Mouse (Mus musculus) spleen, adult 18-20 months (tissue): ENCODE results near the gene Efhb.

ENCODE experiments used
- DNase-seq, 2 experiments: peaks; one replicate each; pipeline ENCODE4 v3.0.0; 2022; ENCODE audit warnings: mixed read lengths in 2 of 2

Efhb gene

DNA sequence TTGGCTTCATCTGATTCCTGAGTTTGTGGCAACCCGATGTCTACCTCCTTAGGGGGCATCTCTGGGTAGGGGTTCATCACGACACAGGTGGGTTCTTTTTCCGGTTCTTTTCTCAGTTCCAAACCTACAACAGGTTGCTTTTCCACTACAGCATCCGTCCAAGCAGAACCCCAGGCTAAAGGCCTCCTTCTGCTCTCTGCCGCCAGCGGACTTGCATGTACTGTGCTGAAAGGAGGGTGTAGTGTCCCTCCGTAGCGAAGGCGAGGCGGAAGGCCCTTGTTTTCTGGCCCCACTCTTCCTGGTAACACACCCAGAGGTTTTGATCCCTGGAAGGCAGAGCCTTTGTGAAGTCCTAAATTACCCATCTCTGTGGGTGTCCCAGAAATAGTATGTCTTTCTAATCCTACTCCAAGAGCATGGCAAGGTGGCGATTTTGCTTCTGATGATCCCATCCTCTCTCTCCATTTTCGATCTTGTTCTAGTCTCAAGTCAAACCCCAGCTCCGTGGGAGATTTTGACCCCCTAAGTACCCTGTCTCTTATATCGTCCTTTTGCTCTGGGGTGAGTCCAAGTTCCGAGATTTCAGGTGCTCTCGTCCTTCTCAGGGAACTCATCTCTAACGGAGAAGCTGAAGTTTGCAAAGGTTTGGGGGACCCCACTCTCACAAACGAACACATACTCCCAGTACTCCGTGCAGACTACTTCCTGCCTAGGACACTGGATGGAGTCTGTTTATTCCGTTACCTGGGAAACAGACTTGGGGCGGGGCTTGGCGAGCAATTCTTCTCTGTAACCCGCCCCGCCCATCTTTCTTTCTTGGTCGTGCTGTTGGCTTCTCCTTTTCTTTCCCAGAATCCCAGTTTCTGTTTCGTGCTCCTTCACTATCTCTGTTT, at the start of gene Efhb:
Gene Efhb, minus strand, starts transcription at position 719 of the 893 bp plus-strand sequence.
- DNase-seq, result peak; percentile 25 to 51

- DNase-seq, result no peak
Observed at GRCm38 (mm10) chr17:53512311-53512951, 49.3 kb upstream of the Efhb start.

DNA sequence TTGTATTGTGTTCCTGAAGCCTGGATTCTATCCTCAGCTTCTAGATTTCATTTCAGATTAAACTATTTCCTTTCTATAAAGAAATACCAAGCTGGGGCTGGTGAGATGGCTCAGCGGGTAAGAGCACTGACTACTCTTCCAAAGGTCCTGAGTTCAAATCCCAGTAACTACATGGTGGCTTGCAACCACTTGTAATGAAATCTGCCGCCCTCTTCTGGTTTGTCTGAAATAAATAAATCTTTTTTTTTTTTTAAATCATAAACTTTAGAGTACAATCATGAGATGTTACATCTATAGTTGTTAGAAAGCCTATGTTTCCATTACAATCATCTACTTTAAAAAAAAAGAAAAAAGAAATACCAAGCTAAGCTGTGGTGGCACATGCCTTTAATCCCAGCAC, 39.8 kb upstream of the Efhb start:
- DNase-seq, result no peak

GRCm38 (mm10) chr17:53489007-53489378, 25.9 kb upstream of the Efhb start:
- DNase-seq, result no peak

DNA sequence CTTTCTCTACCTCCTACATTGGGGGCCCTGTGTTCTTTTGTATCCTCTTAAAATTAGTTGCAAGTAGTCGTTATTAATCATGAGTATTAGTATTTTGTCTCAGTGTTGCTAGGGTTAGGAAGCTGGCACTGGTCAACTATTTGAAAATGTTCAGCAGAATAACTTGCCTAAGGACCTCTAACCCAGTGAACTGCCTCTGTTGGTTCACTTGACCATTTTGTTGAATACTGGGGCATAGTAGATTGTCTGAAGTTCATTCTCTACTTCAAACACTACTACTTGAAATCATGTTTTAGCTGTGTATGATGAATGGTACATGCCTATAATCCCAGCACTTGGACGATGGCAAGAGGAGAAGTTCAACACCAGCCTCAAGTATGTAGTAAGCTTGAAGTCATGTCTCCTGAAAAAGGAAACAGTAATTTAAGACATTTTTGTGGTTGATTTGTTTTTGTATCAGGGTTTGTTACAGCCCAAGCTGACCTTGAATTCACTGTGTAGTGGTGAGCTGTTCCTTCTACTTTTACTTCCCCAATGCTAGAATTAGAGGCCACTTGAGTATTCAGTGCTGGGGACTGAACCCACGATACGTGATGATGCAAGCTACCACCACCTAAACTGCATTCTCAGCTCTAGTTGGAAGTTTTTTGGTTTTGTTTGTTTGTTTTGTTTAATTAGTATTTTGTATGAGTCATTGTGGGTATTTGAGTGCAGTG, 25.3 kb upstream of the Efhb start:
- DNase-seq, result no peak

DNA sequence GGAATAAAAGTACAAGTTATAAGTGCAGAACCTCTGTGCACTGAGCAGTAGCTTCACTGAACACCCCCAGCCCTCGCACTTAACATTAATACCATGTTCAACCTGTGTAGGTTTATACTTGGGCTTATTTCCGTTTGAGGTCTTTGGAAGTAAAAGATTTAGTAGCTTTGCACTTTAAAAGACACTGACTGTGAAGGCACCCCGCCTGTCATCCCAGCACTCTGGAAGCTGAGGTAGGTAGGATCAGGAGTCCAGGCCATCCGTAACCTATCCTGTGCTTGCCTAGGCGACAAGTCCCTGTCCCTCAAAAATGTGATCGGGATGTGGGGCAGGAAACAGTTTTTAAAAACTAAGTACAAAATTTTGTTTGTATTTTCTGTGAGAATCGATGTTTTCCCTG, 17.3 kb upstream of the Efhb start:
- no peak for DNase-seq

DNA sequence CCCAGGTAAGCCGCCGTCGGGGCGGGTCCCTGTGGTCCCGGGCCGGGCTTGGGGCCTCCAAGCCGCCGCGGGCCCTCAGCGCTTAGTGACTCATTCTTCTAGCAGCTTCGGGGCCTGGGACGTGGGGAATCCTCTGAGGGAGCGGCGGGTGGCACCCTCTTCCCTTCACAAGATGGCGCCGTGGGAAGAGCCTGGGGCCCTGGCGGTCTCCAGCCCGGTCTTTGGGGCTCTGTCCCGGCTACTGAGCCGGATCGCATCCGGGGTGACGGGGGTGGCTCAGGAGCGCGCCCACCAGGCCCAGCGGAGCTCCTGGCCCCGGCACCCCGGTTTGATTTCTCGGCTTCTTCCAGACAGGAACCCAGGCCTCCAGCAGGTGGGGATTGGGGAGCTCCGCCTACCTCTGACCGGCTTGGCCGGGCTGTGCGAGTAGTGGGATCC, 16.5 kb upstream of the Efhb start:
- DNase-seq, result no peak

GRCm38 (mm10) chr17:53478858-53479603, 15.9 kb upstream of the Efhb start, which contains the start of gene Rab5a:
TSS of gene Rab5a (plus strand) at chr17:53479234.
- peak; percentile 98 to 99 for DNase-seq

- DNase-seq, result no peak
Observed at GRCm38 (mm10) chr17:53478066-53478857, 15.1 kb upstream of the Efhb start.

DNA sequence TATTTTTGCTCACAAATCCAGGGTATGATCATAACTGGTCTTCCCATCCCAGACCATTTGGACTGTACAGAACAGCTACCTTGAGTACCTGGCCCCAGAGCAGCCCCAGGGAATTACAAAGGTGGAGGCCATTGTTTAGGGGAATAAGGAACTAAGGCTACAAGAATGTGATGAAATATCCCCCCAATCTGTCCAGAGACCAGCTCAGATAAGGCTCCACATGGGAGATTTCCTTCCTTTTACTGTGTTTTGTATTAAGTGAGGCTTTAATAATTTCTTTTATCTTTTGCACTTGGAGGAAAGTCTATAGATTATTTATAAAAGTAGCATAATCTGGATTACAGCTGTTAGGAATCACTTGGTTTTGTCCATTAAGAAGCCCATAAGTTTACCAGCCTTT, 5.6 kb upstream of the Efhb start:
- DNase-seq, result no peak

DNA sequence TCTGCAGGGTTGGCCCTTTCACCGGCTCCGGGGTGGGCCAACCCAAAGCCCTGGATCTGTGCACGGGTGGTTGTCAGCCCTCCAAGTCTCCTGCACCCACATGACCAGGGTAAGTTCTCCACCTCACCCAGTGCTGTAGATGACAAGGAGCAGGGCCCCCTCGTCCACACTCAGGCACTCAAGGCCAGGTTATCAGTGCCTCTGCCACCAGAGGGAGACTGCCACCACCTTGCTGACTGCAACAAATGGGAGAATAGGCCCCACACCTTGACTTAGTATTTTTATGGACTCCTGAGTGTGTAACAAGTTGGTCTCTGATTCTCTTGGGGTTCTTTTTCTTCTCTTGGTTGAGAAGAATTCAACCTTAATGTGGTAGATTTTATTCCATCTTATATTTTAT, 2.4 kb upstream of the Efhb start:
- DNase-seq, result no peak

DNA sequence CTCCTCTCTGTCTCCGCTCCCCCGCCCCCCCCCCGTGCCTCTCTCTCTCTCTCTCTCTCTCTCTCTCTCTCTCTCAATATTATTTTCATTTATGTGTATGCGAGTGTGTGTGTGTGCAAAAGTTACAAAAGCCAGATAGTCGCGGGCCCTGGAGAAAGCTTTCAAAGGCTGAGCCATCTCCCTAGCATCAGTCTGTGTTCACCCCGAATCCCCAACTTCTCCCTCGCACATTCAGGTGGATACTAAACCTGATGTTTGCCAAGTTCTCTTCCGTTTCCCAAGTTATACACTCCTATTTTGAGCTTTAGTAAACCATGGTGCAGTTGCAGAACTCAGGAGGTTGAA, 347 bp upstream of the Efhb start:
- DNase-seq, result no peak

DNA sequence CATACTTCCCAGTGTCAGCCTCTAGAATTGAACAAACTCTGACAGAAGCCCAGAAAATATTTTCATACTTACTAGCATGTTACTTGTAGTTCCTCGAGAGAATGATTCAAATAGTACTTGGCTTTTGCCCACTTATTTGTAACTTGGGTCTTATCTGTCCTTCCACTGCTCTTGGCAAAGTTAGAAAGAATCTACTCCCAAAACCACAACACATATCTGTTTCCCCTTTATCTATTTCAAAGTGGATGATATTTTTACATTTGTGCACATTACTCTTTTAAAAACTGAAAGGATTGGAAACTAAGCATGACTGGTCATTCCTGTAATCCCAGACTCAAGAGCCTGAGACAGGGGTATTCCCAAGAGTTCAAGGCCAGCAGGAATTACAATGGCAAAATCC, 6.4 kb downstream of the Efhb start:
- DNase-seq, result no peak

DNA sequence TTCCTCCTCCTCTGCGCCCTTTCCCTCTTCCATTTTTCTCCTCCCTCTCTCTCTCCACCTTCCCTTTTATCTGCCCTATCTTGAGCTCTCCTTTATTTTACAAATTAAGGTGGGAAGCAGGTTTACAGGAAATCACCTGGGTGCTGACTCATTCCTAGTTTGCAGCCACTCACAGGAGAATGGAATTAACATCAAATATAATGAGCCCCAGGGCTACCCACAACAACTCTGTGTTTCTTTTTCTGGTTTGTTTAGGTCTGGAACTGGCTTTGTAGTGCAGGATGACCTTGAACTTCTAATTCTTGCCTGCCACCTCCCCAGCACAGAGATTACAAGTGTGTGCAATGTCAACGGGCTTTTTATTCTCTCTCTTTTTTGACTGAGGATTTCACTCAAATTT, 7.0 kb downstream of the Efhb start:
- no peak for DNase-seq

DNA sequence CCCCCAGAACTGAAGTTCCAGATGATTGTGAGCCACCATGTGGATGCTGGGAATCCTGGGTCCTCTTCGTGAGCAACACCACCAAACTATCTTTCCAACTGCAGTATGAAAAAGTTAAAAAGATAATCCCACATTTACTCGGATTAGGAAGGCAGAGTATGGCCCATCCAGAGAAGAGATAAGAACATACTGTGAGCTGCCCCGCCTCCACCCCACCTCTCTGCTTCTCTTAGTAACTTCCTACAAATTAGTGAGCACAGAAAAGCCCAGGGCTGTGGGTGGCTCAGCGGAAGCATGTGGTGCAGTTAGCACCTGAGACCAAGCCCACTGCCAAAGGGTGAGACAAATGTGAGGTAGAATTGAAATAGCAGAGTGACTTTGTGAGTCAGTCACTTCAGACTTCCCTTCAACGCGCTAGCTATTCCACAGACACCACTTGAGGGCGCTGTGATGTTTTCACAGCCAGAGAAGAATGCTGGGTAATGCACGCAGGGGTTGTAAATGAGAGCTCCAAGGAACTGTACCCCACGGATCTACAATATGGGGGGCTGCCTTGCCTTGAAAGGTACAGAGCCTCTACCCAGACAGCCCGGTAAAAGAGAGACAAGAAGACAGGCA, 60.3 kb downstream of the Efhb start:
- peak in 1 of 2 experiments; percentile 2 for DNase-seq

- no peak for DNase-seq
Observed at GRCm38 (mm10) chr17:53393201-53393600, 69.9 kb downstream of the Efhb start.

GRCm38 (mm10) chr17:53389507-53389906, 73.6 kb downstream of the Efhb start:
- DNase-seq, result peak in 1 of 2 experiments; percentile 4

DNA sequence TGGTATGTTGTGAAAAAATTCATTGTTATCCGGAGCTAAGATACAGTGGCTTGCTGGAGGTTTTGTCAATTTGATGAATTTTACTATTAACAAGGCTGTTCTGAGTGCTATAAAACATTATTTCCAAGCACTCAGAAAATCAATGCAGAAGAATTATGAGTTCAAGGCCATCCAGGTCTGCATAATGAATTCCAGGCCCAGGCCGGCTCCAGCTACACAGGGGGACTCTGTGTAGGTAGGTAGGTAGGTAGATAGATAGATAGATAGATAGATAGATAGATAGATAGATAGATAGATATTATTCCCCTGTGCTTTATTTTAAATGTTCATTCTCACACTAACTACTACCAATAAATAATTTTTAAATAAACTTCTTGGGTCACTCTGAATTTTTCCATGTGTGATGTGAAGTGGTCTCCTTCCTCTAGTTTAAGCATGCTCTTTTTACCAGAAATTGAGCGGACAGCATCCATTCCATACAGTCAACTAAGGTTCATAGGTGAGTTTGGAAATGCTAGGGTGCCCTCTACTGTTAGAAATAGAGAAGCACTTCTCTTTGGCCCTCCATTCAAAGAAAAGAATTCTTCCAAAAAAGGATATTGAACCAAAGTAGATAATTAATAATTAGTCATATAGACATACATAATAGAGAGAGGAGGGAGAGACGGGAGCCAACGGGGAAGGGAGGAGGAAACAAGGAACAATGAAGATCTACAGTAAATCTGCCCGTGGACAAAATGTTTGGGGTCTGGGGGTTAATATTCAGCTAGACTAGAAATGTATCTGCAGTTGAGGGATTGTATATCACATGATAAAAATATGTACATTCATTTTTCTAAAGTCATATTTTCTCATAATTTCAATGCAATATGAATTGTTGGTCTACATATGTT, 75.3 kb downstream of the Efhb start:
- DNase-seq, result no peak

GRCm38 (mm10) chr17:53386863-53387262, 76.3 kb downstream of the Efhb start:
- no peak for DNase-seq

DNA sequence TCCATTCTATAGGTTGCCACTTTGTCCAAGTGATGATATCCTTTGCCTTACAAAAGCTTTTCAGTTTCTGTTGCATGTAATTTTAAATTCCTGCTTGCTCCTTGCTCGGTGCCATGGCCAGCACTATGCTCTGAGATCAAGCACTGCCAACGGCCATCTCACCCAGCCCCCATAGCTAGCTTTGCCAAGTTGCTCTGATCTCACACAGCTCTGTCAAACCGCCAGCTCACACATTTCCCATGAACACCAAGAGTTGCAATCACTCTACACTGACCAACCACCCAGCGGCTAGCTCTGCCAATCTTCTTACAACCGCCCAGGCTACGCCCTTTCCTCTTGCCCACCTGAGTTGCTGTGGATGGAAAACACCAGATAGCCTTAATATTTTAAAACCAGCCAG, 99.0 kb downstream of the Efhb start:
- DNase-seq, result no peak
